Mouse (Mus musculus) macrophage (primary cell): ENCODE results near the gene Ola1. TPM values are rescaled to one million over a fixed set of nuclear protein-coding genes. Genes with fewer than 3 reads are reported as not detected.

Experiments
- H3K27ac ChIP-seq: fragments of 350-480 bp; formaldehyde crosslinking; 2 replicates; pipeline ENCODE4 v1.9.0; 2021
- H3K36me3 ChIP-seq: fragments of 350-480 bp; formaldehyde crosslinking; 2 replicates; pipeline ENCODE4 v1.9.0; 2021; ENCODE audit errors: inconsistent target
- H3K4me3 ChIP-seq: fragments of 350-480 bp; formaldehyde crosslinking; 2 replicates; pipeline ENCODE4 v1.9.0; 2021; ENCODE audit errors: inconsistent target
- H3K79me2 ChIP-seq: fragments of 350-480 bp; formaldehyde crosslinking; 2 replicates; pipeline ENCODE4 v1.9.0; 2021; ENCODE audit errors: inconsistent target
- WGBS: methylation state at CpG from one replicate; pipeline ENCODE4 v1.1.7; 2026; ENCODE audit warnings: inconsistent platforms; ENCODE audit not compliant: missing documents; 5-methylcytosine and 5-hydroxymethylcytosine counted together
- polyA plus RNA-seq: library from polyadenylated mRNA; stranded (reverse); fragments of 250-400 nt; gene quantifications from 3 replicates; pipeline ENCODE4 v1.2.4, GENCODE M21; 2018; ENCODE audit warnings: inconsistent platforms

Ola1 gene
- polyA plus RNA-seq, 1 experiment from 2014 or later: 133 TPM

DNA sequence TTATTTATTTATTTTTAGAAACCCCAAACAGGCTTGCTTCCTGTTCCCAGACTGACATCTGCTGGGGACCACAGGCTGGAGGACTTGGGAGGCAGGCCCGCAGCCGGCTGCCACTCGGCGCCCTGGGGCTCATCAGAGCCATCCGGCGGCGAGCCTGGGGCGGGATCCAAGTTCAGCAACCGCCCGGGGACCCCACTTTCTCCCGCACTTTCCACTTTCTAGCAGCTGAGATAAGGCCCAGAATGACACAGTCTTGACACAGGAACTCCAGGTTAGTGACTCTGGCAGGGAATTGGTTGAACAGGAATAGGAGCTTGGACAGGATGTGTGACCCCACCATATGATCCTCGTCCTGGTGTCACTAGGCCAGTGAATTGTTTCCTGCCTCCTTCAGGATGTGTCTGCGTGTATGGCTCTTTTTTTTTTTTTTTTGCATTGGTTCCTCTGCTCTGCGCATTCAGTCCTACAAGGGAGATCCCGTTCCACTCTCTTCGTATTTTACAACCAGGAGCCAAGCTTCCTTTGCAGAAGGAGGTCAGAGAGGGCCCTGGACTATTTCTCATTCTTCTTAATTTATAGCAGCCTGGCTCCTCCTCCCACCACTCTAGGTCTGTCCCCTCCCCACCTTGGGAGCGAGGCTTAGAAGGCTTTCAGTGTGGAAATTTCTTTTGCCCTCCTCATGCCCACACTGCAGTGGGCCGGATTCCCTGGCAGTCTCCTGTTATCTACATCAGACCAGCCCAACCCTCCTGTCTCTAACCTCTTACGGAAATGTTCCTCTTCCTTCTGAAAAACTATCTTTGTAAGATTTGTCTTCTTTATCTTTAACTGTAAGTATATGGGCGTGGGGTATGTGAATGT lies 152.2 kb downstream of the Ola1 start:
- Histone ChIP-seq H3K4me3 (no peak overlapping the region), H3K79me2 (no peaks in the 10 kb centered on the region), H3K27ac (no peak overlapping the region), H3K36me3 (no peaks in the 10 kb centered on the region)
- WGBS: 28% methylated on average over 20 of the region's 20 CpGs

DNA sequence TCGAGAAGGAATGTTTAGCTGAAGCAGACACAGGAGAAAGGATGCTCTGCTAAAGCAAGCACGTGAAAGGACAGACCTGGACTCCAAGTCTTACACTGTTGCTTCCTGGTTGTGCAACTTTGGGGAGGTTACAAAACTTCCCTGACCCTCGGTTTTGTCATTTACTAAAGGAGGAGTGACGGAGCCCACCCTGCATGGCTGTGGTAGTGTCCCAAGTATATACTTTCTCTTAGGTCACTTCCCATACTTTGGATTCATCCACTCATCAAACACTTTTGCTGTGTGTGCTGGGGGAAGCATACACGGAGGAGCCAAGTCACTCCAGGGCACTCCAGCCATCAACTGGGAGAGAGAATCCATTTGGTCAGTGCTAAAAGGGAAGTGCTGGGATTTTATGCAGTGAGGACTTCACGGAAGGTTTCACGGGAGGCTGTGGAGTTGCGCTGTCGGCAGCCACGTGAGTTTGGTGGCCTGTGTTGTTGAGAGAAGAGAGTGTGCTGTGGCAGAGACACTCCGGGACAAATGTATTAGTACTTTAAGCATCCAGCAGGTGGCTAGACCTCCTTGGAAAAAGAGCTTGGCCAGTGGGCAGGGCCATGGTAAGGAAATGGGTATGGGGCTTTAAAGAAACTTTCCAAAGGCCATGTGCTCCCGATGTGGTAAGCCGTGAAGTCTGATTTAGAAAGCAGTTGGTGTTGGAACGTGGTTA lies 154.7 kb downstream of the Ola1 start:
- no peaks in the 10 kb centered on the region for H3K36me3 ChIP-seq
- H3K4me3 ChIP-seq: no peak overlapping the region
- 50% methylated on average over 14 of the region's 14 CpGs for WGBS
- H3K27ac ChIP-seq: no peak overlapping the region
- H3K79me2 ChIP-seq: no peaks in the 10 kb centered on the region

DNA sequence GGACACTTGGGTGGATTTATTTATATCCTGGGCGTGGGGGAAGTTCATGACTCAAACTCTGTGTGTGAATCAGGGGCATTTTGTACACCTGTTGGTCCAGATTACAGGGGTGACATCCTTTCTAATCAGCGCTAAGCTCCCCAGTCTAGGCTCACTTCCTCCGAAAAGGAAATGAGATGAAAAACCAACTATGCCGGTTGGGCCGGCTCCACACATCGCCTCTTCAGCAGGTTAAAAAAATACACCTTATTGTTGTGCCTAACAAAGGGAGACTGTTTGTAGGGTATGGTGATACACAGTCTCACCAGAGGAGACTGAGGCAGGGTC lies 158.5 kb downstream of the Ola1 start:
- 85% methylated on average over 6 of the region's 6 CpGs for WGBS
- Histone ChIP-seq H3K27ac (no peak overlapping the region), H3K4me3 (no peak overlapping the region), H3K36me3 (no peaks in the 10 kb centered on the region), H3K79me2 (no peaks in the 10 kb centered on the region)

DNA sequence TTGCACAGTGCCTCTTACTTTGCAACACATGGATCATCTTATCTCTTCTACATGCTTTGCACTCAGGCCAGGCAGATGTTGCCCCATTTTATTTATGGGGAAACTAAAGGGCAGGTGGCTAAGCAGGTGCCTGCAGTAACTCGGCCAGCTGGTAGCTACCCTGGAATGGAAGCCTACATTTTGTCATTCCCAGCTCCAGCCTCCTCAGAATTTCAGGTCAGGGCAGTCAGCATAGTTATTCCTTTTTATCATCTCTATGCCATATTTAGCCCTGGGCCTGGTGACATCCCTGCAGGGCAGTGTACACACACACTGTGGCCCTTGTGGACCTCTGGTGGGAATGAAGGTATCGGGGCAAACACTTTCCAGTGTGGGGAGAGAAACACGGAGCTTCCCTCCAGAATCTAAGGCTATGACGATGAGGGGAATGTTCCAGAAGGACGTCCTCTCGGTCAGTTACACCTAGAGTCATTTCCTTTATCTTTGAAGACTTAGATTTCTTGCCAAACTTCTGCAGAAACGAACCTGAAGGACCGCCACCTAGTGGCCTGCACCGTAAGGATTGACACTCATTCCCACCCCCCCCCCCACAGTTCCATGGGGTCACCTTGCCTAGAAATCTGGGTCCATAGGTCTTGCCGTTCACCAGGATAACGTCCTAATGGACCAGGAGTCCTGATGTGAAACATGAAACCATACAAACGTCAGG lies 159.0 kb downstream of the Ola1 start:
- Histone ChIP-seq H3K79me2 (no peaks in the 10 kb centered on the region), H3K27ac (no peak overlapping the region), H3K36me3 (no peaks in the 10 kb centered on the region), H3K4me3 (no peak overlapping the region)
- WGBS: 35% methylated on average over 12 of the region's 12 CpGs

DNA sequence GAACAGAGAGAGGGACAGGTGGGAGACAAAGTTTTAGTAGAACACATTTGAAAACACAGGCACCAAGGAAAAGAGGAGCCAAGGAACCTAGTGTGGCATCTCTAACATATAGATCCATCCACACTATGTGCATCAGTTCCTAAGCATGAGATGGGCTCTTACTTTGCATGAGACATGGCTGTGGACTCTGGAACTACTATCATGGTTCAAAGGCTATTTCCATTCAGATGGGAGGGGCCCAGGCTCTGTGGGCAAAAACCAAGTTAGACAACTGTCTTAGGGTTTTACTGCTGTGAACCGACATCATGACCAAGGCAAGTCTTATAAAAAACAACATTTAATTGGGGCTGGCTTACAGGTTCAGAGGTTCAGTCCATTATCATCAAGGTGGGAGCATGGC lies 160.4 kb downstream of the Ola1 start:
- Histone ChIP-seq H3K36me3 (no peaks in the 10 kb centered on the region), H3K4me3 (no peak overlapping the region), H3K79me2 (no peaks in the 10 kb centered on the region), H3K27ac (no peak overlapping the region)
- WGBS: 100% methylated on average over 1 of the region's 1 CpGs

DNA sequence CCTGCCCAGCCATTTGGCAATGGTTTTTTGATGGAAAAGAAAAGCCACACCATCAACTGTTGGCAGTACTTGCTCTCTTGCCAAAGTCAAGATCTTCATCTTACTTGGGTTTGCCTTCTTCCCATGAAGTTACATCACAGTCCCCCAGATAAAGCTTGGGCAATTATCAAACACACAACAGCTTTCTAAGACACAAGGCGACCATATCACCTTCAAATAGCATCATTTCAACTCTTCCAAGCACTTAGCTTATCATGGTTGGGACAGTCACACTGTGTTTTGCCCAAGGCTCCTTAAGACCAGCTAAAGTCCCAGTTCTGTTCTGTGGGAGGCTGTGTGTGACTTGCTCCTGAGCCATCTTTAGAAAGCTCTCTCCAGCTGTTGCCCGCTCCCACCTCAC lies 161.1 kb downstream of the Ola1 start:
- 86% methylated on average over 2 of the region's 2 CpGs for WGBS
- no peak overlapping the region for H3K27ac ChIP-seq
- no peaks in the 10 kb centered on the region for H3K79me2 ChIP-seq
- H3K4me3 ChIP-seq: no peak overlapping the region
- H3K36me3 ChIP-seq: no peaks in the 10 kb centered on the region

DNA sequence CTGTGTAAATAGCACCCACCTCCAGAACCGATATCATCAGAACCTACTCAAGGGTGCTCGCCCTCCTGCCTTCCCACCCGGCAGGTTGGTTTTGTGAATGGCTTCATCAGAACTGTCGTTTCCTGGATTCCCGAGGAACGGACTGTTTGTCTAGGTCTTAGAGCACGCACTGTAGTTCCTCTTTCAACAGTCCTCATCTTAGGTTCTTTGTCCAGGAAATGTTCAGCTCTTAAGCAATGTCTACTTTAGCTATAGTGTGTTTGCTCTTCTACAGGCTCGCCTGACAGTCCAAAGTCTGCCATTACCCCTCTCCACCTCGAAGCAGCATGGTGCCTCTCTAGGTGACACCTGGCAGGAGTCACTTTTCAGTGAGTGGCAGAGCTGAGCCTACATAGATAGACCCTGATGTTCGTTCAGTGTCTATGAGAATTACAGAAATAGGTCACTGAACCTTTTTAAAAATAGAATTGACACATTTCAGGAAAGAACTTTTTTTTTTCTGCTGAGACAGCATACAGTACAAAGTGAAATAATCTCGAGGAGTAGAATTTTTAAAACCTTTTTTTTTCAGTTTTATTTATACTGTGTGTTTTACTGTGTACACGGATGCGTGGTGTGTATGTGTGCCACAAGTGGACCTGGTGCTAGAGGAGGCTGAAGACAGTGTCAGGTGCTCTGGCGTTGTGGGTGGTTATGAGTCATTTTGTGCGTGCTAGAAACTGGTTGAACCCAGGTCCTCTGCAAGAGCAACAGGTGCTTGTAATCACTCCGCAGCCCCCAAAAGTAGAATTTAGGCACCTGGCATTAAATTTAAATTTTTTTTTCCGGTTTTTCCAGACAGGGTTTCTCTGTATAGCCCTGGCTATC lies 162.4 kb downstream of the Ola1 start:
- H3K79me2 ChIP-seq: no peaks in the 10 kb centered on the region
- peak overlapping the region; percentile 92 for H3K27ac ChIP-seq
- H3K4me3 ChIP-seq: peak overlapping the region; percentile 3; the same call in 1 of the 2 replicates

DNA sequence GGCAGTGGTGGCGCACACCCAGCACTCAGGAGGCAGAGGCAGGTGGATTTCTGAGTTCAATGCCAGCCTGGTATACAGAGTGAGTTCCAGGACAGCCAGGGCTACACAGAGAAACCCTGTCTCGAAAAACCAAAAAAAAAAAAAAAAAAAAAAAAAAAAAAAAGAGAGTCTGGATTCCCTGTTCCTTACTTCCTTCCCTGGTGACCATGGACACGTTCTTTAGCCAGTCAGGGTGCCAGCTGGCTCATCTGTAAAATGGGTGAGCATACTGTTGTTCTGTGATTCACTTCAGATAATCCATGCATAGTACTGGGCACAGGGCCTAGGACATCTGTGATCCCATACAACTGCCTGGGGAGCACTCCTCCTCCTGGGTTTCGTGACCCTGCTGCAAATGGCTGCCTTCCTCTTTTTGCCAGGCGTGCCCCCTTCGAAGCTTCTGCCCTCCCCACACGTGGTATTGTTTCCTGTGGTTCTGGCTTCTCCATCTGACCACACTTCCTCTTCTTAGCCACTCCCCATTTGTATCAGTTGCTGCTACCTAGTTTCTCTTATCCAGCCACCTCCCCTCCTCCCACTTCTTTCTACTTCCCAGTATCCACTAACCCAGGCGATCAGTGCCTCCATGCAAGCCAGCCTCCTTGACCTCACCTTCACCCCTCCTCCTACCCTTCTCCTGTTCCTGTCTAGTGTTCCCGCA lies 164.8 kb downstream of the Ola1 start:
- Histone ChIP-seq H3K27ac (peak overlapping the region; percentile 92), H3K36me3 (no peaks in the 10 kb centered on the region), H3K79me2 (no peaks in the 10 kb centered on the region), H3K4me3 (no peak overlapping the region)
- WGBS: 3% methylated on average over 7 of the region's 9 CpGs

More for the DNA sequence above, 162.4 kb downstream of the Ola1 start:
- 19% methylated on average over 17 of the region's 17 CpGs for WGBS
- H3K36me3 ChIP-seq: no peaks in the 10 kb centered on the region

DNA sequence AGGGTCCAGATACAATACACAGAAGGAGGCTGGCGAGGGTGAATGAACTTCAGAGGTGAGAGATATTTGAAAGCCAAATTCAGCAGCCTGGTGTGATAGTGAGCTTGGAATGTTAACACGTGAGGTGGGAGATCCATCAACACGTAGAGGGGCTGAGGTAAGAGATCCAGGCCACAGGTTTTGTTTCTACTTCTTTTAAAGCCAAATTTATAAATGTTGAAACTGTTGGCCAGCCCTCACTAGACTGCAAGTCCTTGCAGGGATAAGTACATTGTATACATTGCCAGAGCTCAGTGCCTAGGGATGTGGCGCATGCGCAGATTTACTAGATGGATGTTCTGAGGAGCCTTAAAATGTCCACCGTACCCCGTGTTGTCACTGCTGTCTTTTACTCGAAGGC lies 168.3 kb downstream of the Ola1 start:
- no peak overlapping the region for H3K27ac ChIP-seq
- H3K79me2 ChIP-seq: no peaks in the 10 kb centered on the region
- no peaks in the 10 kb centered on the region for H3K36me3 ChIP-seq
- 95% methylated on average over 8 of the region's 8 CpGs for WGBS
- no peak overlapping the region for H3K4me3 ChIP-seq

DNA sequence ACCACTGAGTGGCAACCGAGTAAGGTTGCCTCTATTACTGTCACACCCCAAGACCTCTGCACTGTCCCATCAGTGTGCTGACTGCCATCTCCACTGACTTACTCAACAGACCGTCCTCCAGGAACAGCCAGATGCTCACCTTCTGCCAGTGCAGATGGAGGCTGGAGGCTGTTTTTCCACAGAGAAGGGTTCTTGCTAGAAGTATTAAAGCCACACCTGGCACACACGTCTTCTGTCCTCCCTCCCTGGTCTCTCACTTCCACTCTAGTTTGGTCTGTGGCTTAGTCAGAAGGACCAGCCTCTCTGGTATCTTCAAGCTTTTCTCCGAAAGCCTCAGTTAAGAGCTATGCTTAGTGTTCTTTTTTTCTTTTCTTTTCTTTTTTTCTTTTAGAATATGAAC lies 168.7 kb downstream of the Ola1 start:
- WGBS: 83% methylated on average over 4 of the region's 4 CpGs
- Histone ChIP-seq H3K79me2 (no peaks in the 10 kb centered on the region), H3K4me3 (no peak overlapping the region), H3K36me3 (no peaks in the 10 kb centered on the region), H3K27ac (no peak overlapping the region)

DNA sequence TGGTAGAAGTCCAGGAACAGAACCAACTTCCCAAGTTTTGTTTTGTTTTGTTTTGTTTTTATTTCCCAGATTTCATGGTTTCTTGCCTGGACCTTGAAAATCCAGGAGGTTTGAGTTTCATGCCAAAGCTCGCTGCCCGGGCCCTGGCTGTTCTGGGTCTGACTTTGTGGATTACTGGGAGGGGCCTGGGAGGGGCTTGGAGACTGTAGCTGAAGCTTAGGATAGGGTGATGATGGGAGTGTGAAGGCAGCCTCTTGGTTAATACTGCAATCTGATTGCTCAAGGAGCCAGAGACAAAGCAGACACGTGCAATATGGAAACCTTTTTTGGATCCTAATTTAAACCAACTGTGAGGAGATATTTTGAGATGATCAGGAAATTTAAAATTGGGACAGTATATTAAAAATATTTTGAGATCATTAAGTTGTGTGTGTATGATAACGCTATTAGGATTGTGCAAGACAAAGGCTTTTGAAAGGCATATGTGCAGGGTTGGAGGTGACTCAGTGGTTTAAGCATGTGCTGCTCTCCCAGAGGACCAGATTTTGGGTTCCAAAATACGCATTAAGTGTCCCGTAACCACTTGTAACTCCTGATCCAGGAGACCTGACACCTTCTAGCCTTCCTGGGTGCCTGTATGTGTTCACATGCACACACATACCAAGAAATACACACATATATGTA lies 169.6 kb downstream of the Ola1 start:
- WGBS: 50% methylated on average over 6 of the region's 6 CpGs
- Histone ChIP-seq H3K27ac (0 out of 2 replicates have a peak overlapping the region, but pooled peaks have one; percentile 7), H3K36me3 (no peaks in the 10 kb centered on the region), H3K4me3 (no peak overlapping the region), H3K79me2 (no peaks in the 10 kb centered on the region)

DNA sequence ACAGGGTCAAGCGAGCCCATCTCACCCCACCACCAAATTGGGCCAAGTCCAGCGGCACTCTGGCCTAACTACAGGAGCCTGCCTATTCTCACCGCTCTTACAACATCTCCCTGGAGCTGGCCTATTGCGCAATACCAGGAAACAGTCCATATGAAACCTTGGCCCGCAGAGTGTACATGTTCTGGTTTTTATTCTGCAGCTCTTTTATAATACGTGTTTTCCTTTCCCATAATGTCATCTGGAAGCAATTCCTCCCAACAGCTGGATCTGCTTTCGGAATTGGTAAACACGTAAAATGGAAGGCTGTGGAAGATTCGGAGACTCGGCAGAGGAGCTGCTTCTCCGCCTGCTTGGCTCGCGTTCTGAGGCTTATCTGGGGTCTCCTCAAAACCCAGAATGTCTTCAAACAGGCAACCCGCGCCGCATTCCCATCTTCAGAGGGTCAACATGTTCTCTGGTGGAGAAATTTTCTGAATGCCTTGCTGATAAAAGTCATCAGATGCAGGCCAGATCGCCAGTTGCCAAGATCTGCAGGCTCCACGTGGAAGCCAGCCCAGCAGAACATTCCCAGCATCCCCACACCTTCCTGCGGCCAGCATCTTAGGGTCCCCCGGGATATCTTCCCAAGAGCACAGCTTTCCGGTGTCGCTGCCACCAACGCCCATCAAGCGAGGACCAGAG lies 171.5 kb downstream of the Ola1 start:
- 75% methylated on average over 24 of the region's 24 CpGs for WGBS
- peak overlapping the region; percentile 29 for H3K27ac ChIP-seq
- no peak overlapping the region for H3K4me3 ChIP-seq
- H3K36me3 ChIP-seq: no peaks in the 10 kb centered on the region
- no peaks in the 10 kb centered on the region for H3K79me2 ChIP-seq

DNA sequence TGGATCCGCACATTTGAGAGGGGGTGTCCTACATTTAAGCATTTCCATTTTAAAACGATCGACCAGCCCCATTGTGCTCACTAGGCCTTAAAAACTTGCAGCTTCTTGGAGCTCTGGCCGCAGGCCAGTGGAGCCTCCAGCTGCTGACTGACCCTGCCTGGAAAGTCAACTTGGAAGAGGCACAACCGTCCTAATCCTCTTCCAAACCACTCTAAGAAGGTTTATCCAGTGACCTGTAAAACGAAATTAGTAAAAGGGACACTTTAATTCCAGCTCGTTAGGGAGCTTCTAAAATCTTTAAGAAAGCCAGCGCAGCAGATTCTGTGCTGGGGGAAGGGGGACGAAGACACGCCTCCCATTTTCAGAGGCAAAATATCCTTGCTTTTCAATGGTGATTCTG lies 172.1 kb downstream of the Ola1 start:
- Histone ChIP-seq H3K79me2 (no peaks in the 10 kb centered on the region), H3K36me3 (no peaks in the 10 kb centered on the region), H3K4me3 (no peak overlapping the region), H3K27ac (peak overlapping the region; percentile 29; the same call in 1 of the 2 replicates)
- WGBS: 87% methylated on average over 10 of the region's 10 CpGs
